ENCODE assay signal across 21 mouse cellular contexts in genomic region chr3:9922541-9923046, GRCm38 (mm10).
DNase-seq lines count a peak whose midpoint lies in the region; ATAC-seq and TF ChIP-seq lines count a peak whose summit lies in the region.
"Had no signal": no experiment of that assay in that cellular context is flagged by ENCODE, and none has a peak within 500 bp of the region (broad histone marks: within the 10 kb centered on the region; RNA-seq: fewer than 3 reads in every experiment).

No protein-coding gene starts in this region.

- no peak overlapping the region for H3K9ac ChIP-seq in forebrain, embryonic 14.5 days (ENCODE audit: low read length)
- H3K9ac ChIP-seq in forebrain, embryonic 15.5 days (replicated peaks): no peak overlapping the region
- H3K9ac ChIP-seq in hindbrain, embryonic 16.5 days (ENCODE audit: low read depth, low read length): no peak overlapping the region
- H3K9ac ChIP-seq in hindbrain, embryonic 13.5 days: no peak overlapping the region
- H3K9ac ChIP-seq: embryonic facial prominence, embryonic 13.5 days; limb, embryonic 12.5 days; liver, embryonic 15.5 days; lung, embryonic 14.5 days; midbrain, embryonic 15.5 days had no signal

- intact Hi-C loops in left cerebral cortex, postnatal 14 days (cut with DNase I): no loop called here
- intact Hi-C loops in left cerebral cortex, adult 2 months (cut with DNase I): no loop called here

- no peaks in the 10 kb centered on the region for H3K4me1 ChIP-seq in forebrain, embryonic 14.5 days (ENCODE audit: control insufficient read depth, insufficient read depth, low read length)
- peaks cover 6% of the 10 kb centered on the region; the same call in 1 of the 2 replicates for H3K4me1 ChIP-seq in forebrain, embryonic 15.5 days
- H3K4me1 ChIP-seq in hindbrain, embryonic 16.5 days (ENCODE audit: control insufficient read depth, insufficient read depth, low read depth, low read length): no peaks in the 10 kb centered on the region
- no peaks in the 10 kb centered on the region for H3K4me1 ChIP-seq in hindbrain, embryonic 13.5 days (replicated peaks)
- H3K4me1 ChIP-seq: embryonic facial prominence, embryonic 13.5 days; limb, embryonic 12.5 days; liver, embryonic 15.5 days; midbrain, embryonic 15.5 days had no signal

- no peak; the same call in 1 of the 2 replicates for ATAC-seq in forebrain, embryonic 14.5 days
- ATAC-seq in forebrain, embryonic 15.5 days (replicated peaks): no peak
- peak; percentile 63; the same call in 1 of the 2 replicates for ATAC-seq in hindbrain, embryonic 16.5 days
- ATAC-seq in hindbrain, embryonic 13.5 days (ENCODE audit: low FRiP score): no peak
- ATAC-seq: inflammation-experienced regulatory T-cells, adult 6 months; midbrain, embryonic 15.5 days; Patski had no signal

- H3K4me3 ChIP-seq in forebrain, embryonic 14.5 days (ENCODE audit: low read depth, low read length): no peak overlapping the region
- no peak overlapping the region for H3K4me3 ChIP-seq in forebrain, embryonic 15.5 days
- H3K4me3 ChIP-seq in hindbrain, embryonic 16.5 days (ENCODE audit: low read length): no peak overlapping the region
- H3K4me3 ChIP-seq in hindbrain, embryonic 13.5 days: no peak overlapping the region
- H3K4me3 ChIP-seq in left cerebral cortex, adult 2 months: no peak overlapping the region
- H3K4me3 ChIP-seq: embryonic facial prominence, embryonic 13.5 days; limb, embryonic 12.5 days; liver, embryonic 15.5 days; midbrain, embryonic 15.5 days had no signal

- H3K27me3 ChIP-seq in forebrain, embryonic 14.5 days (replicated peaks; ENCODE audit: control insufficient read depth, insufficient read depth, low read length): no peaks in the 10 kb centered on the region
- no peaks in the 10 kb centered on the region for H3K27me3 ChIP-seq in forebrain, embryonic 15.5 days
- no peaks in the 10 kb centered on the region for H3K27me3 ChIP-seq in hindbrain, embryonic 16.5 days (replicated peaks; ENCODE audit: control insufficient read depth, insufficient read depth, low read length)
- no peaks in the 10 kb centered on the region for H3K27me3 ChIP-seq in hindbrain, embryonic 13.5 days
- H3K27me3 ChIP-seq: embryonic facial prominence, embryonic 13.5 days; limb, embryonic 12.5 days; liver, embryonic 15.5 days; midbrain, embryonic 15.5 days had no signal

- WGBS in forebrain, embryonic 14.5 days: 82% methylated on average over 10 of the region's 10 CpGs
- 76% methylated on average over 10 of the region's 10 CpGs for WGBS in forebrain, embryonic 15.5 days
- WGBS in hindbrain, embryonic 16.5 days: 87% methylated on average over 10 of the region's 10 CpGs
- 89% methylated on average over 10 of the region's 10 CpGs for WGBS in hindbrain, embryonic 13.5 days

- no peak overlapping the region for H3K4me2 ChIP-seq in forebrain, embryonic 14.5 days (ENCODE audit: low read length)
- no peak overlapping the region for H3K4me2 ChIP-seq in forebrain, embryonic 15.5 days (replicated peaks)
- H3K4me2 ChIP-seq in hindbrain, embryonic 16.5 days (ENCODE audit: low read length): no peak overlapping the region
- no peak overlapping the region for H3K4me2 ChIP-seq in hindbrain, embryonic 13.5 days
- H3K4me2 ChIP-seq: embryonic facial prominence, embryonic 13.5 days; limb, embryonic 12.5 days; liver, embryonic 15.5 days; lung, embryonic 14.5 days; midbrain, embryonic 15.5 days had no signal

- peak; percentile 19 for DNase-seq in forebrain, embryonic 14.5 days (ENCODE audit: low spot score)
- DNase-seq in left cerebral cortex, postnatal 14 days (ENCODE audit: low spot score in 2 of 2): peak; percentile 13 to 19
- DNase-seq in left cerebral cortex, adult 2 months (ENCODE audit: extremely low spot score in 1 of 2, low spot score in 2 of 2): no peak
- DNase-seq in right cerebral cortex, postnatal 14 days: peak; percentile 36
- no peak for DNase-seq in right cerebral cortex, postnatal 4 days
- DNase-seq: adrenal gland, postnatal 25 days; cerebellum, adult 8-10 months; kidney, adult 11 months; kidney, postnatal 14 days; lung, embryonic 14.5 days; lung, postnatal 14 days; thymus, postnatal 4 days had no signal

- TF ChIP-seq CTCF in left cerebral cortex, adult 2 months (IDR thresholded peaks at IDR 0.05): no peak

- H3K9me3 ChIP-seq in forebrain, embryonic 14.5 days (replicated peaks; ENCODE audit: control insufficient read depth, low read length): no peaks in the 10 kb centered on the region
- no peaks in the 10 kb centered on the region for H3K9me3 ChIP-seq in forebrain, embryonic 15.5 days
- no peaks in the 10 kb centered on the region for H3K9me3 ChIP-seq in hindbrain, embryonic 16.5 days (ENCODE audit: control insufficient read depth, low read length)
- H3K9me3 ChIP-seq in hindbrain, embryonic 13.5 days: no peaks in the 10 kb centered on the region
- H3K9me3 ChIP-seq: embryonic facial prominence, embryonic 13.5 days; limb, embryonic 12.5 days; liver, embryonic 15.5 days; midbrain, embryonic 15.5 days had no signal

- H3K27ac ChIP-seq in forebrain, embryonic 14.5 days (ENCODE audit: low read depth, low read length): no peak overlapping the region
- no peak overlapping the region for H3K27ac ChIP-seq in forebrain, embryonic 15.5 days (replicated peaks)
- no peak overlapping the region for H3K27ac ChIP-seq in hindbrain, embryonic 16.5 days (ENCODE audit: low read depth, low read length)
- no peak overlapping the region for H3K27ac ChIP-seq in hindbrain, embryonic 13.5 days
- no peak overlapping the region for H3K27ac ChIP-seq in left cerebral cortex, adult 2 months
- H3K27ac ChIP-seq: embryonic facial prominence, embryonic 13.5 days; limb, embryonic 12.5 days; liver, embryonic 15.5 days; midbrain, embryonic 15.5 days had no signal

- H3K36me3 ChIP-seq in forebrain, embryonic 14.5 days (ENCODE audit: control insufficient read depth, insufficient read depth, low read length): no peaks in the 10 kb centered on the region
- no peaks in the 10 kb centered on the region for H3K36me3 ChIP-seq in forebrain, embryonic 15.5 days
- H3K36me3 ChIP-seq in hindbrain, embryonic 16.5 days (ENCODE audit: control insufficient read depth, insufficient read depth, low read length): no peaks in the 10 kb centered on the region
- H3K36me3 ChIP-seq in hindbrain, embryonic 13.5 days: no peaks in the 10 kb centered on the region
- H3K36me3 ChIP-seq: embryonic facial prominence, embryonic 13.5 days; limb, embryonic 12.5 days; liver, embryonic 15.5 days; midbrain, embryonic 15.5 days had no signal

Comparison
In these comparisons a context has a peak if more than half of its experiments do, and no peak if none do; other contexts are left out.
1. DNase-seq: peak in forebrain, embryonic 14.5 days (single experiment), left cerebral cortex, postnatal 14 days (2 of 2) and right cerebral cortex, postnatal 14 days (single experiment); none in left cerebral cortex, adult 2 months (0 of 2) and right cerebral cortex, postnatal 4 days (single experiment).